Mouse (Mus musculus): ENCODE measurements around the gene Ddx5. TPM values are rescaled to one million over a fixed set of nuclear protein-coding genes. Genes with fewer than 3 reads are reported as not detected.
A peak's percentile ranks its signal among the peaks of the same experiment; 100 is the strongest.

The Ddx5 gene
- total RNA-seq (2021) = 100 to 1,000 TPM; 652 to 679 TPM
- long read RNA-seq, experiment 1, transcript Ddx5-201 (13 exons, 3,559 nt) = major isoform, 468 of 798 reads
- long read RNA-seq, experiment 1, transcript Ddx5-208 (12 exons, 3,593 nt) = minor isoform, 158 of 798 reads
- long read RNA-seq, experiment 1, partial matches to known transcripts = 96 of 798 reads
- long read RNA-seq, experiment 1, other reads (novel, unspliced or antisense) = 76 of 798 reads
- long read RNA-seq, experiment 2, transcript Ddx5-201 (13 exons, 3,559 nt) = major isoform, 351 of 789 reads
- long read RNA-seq, experiment 2, transcript Ddx5-208 (12 exons, 3,593 nt) = minor isoform, 279 of 789 reads
- long read RNA-seq, experiment 2, partial matches to known transcripts = 54 of 789 reads
- long read RNA-seq, experiment 2, other reads (novel, unspliced or antisense) = 104 of 789 reads

- intact Hi-C loops (cut with DNase I) = loop anchor here (2.0 to 5.0 kb wide), 5 partner anchors 34 to 516 kb away; partner anchors contain the start of genes 1810010H24Rik, Kpna2, Smarcd2 and Smurf2
- Histone ChIP-seq H3K4me3 (peak within 1 kb of the TSS; percentile 98), H3K27ac (peak within 1 kb of the TSS; percentile 100)
- TF ChIP-seq CTCF (IDR thresholded peaks at IDR 0.05) = no peak; the same call in none of the 2 replicates
- peak; percentile 93 to 94 for DNase-seq (ENCODE audit: extremely low spot score in 1 of 2, low spot score in 2 of 2)
Measured at GRCm38 (mm10) chr11:106788775-106789459, at the start of gene Ddx5, which contains the start of gene Cep95. TSS of gene Ddx5 (minus strand) at chr11:106789185. TSS of gene Cep95 (plus strand) at chr11:106789252.

- Histone ChIP-seq H3K4me3 (no peak overlapping the region), H3K27ac (no peak overlapping the region)
- intact Hi-C loops (cut with DNase I) = no loop called here
- TF ChIP-seq CTCF (IDR thresholded peaks at IDR 0.05) = no peak
- no peak for DNase-seq (ENCODE audit: extremely low spot score in 1 of 2, low spot score in 2 of 2)
Measured at GRCm38 (mm10) chr11:106828079-106828478, 39.1 kb upstream of the Ddx5 start.

- no peak for DNase-seq (ENCODE audit: extremely low spot score in 1 of 2, low spot score in 2 of 2)
- no peak overlapping the region for H3K4me3 ChIP-seq
- intact Hi-C loops (cut with DNase I) = no loop called here
- peak overlapping the region; percentile 7 for H3K27ac ChIP-seq
- no peak for TF ChIP-seq CTCF (IDR thresholded peaks at IDR 0.05)
Measured at GRCm38 (mm10) chr11:106824403-106824802, 35.4 kb upstream of the Ddx5 start.

- H3K27ac ChIP-seq = peak overlapping the region; percentile 7
Measured at GRCm38 (mm10) chr11:106823741-106824140, 34.8 kb upstream of the Ddx5 start.

GRCm38 (mm10) chr11:106822911-106823310, 33.9 kb upstream of the Ddx5 start:
- intact Hi-C loops (cut with DNase I) = loop anchor here (2.0 kb wide), 1 partner anchor 34 kb away; the partner anchor contains the start of genes Cep95 and Ddx5
- Histone ChIP-seq H3K4me3 (no peak overlapping the region), H3K27ac (peak overlapping the region; percentile 72)
- TF ChIP-seq CTCF (IDR thresholded peaks at IDR 0.05) = no peak
- DNase-seq (ENCODE audit: extremely low spot score in 1 of 2, low spot score in 2 of 2) = peak; percentile 44 to 47

More at GRCm38 (mm10) chr11:106823741-106824140, 34.8 kb upstream of the Ddx5 start:
- DNase-seq (ENCODE audit: extremely low spot score in 1 of 2, low spot score in 2 of 2) = no peak
- H3K4me3 ChIP-seq = no peak overlapping the region
- TF ChIP-seq CTCF (IDR thresholded peaks at IDR 0.05) = no peak
- intact Hi-C loops (cut with DNase I) = loop anchor here (2.0 kb wide), 1 partner anchor 35 kb away; the partner anchor contains the start of genes Cep95 and Ddx5

GRCm38 (mm10) chr11:106822491-106822890, 33.5 kb upstream of the Ddx5 start:
- peak overlapping the region; percentile 72 for H3K27ac ChIP-seq
- intact Hi-C loops (cut with DNase I) = loop anchor here (2.0 kb wide), 1 partner anchor 34 kb away; the partner anchor contains the start of genes Cep95 and Ddx5
- H3K4me3 ChIP-seq = no peak overlapping the region
- DNase-seq (ENCODE audit: extremely low spot score in 1 of 2, low spot score in 2 of 2) = peak in 1 of 2 experiments; percentile 12
- TF ChIP-seq CTCF (IDR thresholded peaks at IDR 0.05) = no peak

- intact Hi-C loops (cut with DNase I) = no loop called here
- H3K27ac ChIP-seq = peak overlapping the region; percentile 56; the same call in 1 of the 2 replicates
Measured at GRCm38 (mm10) chr11:106821397-106821796, 32.4 kb upstream of the Ddx5 start.

GRCm38 (mm10) chr11:106820972-106821371, 32.0 kb upstream of the Ddx5 start:
- intact Hi-C loops (cut with DNase I) = no loop called here
- peak in 1 of 2 experiments; percentile 23 for DNase-seq (ENCODE audit: extremely low spot score in 1 of 2, low spot score in 2 of 2)
- no peak for TF ChIP-seq CTCF (IDR thresholded peaks at IDR 0.05)
- H3K27ac ChIP-seq = peak overlapping the region; percentile 56
- H3K4me3 ChIP-seq = no peak overlapping the region

More at GRCm38 (mm10) chr11:106821397-106821796, 32.4 kb upstream of the Ddx5 start:
- H3K4me3 ChIP-seq = no peak overlapping the region
- TF ChIP-seq CTCF (IDR thresholded peaks at IDR 0.05) = no peak
- peak in 1 of 2 experiments; percentile 14 for DNase-seq (ENCODE audit: extremely low spot score in 1 of 2, low spot score in 2 of 2)

- H3K27ac ChIP-seq = peak overlapping the region; percentile 56
- no peak overlapping the region for H3K4me3 ChIP-seq
- peak in 1 of 2 experiments; percentile 15 for DNase-seq (ENCODE audit: extremely low spot score in 1 of 2, low spot score in 2 of 2)
- intact Hi-C loops (cut with DNase I) = no loop called here
- TF ChIP-seq CTCF (IDR thresholded peaks at IDR 0.05) = no peak
Measured at GRCm38 (mm10) chr11:106820252-106820651, 31.3 kb upstream of the Ddx5 start.

GRCm38 (mm10) chr11:106819595-106819994, 30.6 kb upstream of the Ddx5 start:
- intact Hi-C loops (cut with DNase I) = no loop called here
- Histone ChIP-seq H3K27ac (peak overlapping the region; percentile 78; the same call in 1 of the 2 replicates), H3K4me3 (no peak overlapping the region)
- peak in 1 of 2 experiments; percentile 13 for DNase-seq (ENCODE audit: extremely low spot score in 1 of 2, low spot score in 2 of 2)
- no peak for TF ChIP-seq CTCF (IDR thresholded peaks at IDR 0.05)

- Histone ChIP-seq H3K4me3 (no peak overlapping the region), H3K27ac (peak overlapping the region; percentile 78)
- DNase-seq (ENCODE audit: extremely low spot score in 1 of 2, low spot score in 2 of 2) = no peak
- TF ChIP-seq CTCF (IDR thresholded peaks at IDR 0.05) = no peak
- intact Hi-C loops (cut with DNase I) = no loop called here
Measured at GRCm38 (mm10) chr11:106818341-106818740, 29.4 kb upstream of the Ddx5 start.

Data from left cerebral cortex, adult 2 months (tissue).